Mouse (Mus musculus): ENCODE results near the gene Bag5. TPM values are rescaled to one million over a fixed set of nuclear protein-coding genes. Genes with fewer than 3 reads are reported as not detected.

The Bag5 gene
- polyA plus RNA-seq (2015; fragmentation: Illumina TruSeq; extraction: RNeasy Lipid Tissue Mini Kit (QIAGEN cat#74804); ENCODE audit: insufficient read depth, low replicate concordance), result 18.8 TPM

GRCm38 (mm10) chr12:111713004-111713651, at the start of gene Bag5, which contains the start of gene Apopt1:
Gene Bag5, minus strand, starts transcription at chr12:111713257.
Gene Apopt1, plus strand, starts transcription at chr12:111713261.

GRCm38 (mm10) chr12:111758381-111759175, 45.5 kb upstream of the Bag5 start, which contains the start of gene Klc1:
Gene Klc1, plus strand, starts transcription at chr12:111758849.

GRCm38 (mm10) chr12:111677882-111678669, 35.0 kb downstream of the Bag5 start, which contains the start of gene Trmt61a:
Gene Trmt61a, plus strand, starts transcription at chr12:111678105.

GRCm38 (mm10) chr12:111672176-111672575, 40.9 kb downstream of the Bag5 start, which contains the start of gene Ckb:
Gene Ckb, minus strand, starts transcription at chr12:111672338.

Other genes with a start within 250 kb of the Bag5 start
- gene Gm266, start 227.4 kb downstream of the Bag5 start, polyA plus RNA-seq (2015; fragmentation: Illumina TruSeq; extraction: RNeasy Lipid Tissue Mini Kit (QIAGEN cat#74804); ENCODE audit: insufficient read depth, low replicate concordance), result 0.59 TPM
- 461 TPM for gene Eif5, start 175.2 kb downstream of the Bag5 start, polyA plus RNA-seq (2015; fragmentation: Illumina TruSeq; extraction: RNeasy Lipid Tissue Mini Kit (QIAGEN cat#74804); ENCODE audit: insufficient read depth, low replicate concordance)
- 67.2 TPM for gene Mark3, start 138.7 kb downstream of the Bag5 start, polyA plus RNA-seq (2015; fragmentation: Illumina TruSeq; extraction: RNeasy Lipid Tissue Mini Kit (QIAGEN cat#74804); ENCODE audit: insufficient read depth, low replicate concordance)
- gene Ckb, start 40.9 kb downstream of the Bag5 start, polyA plus RNA-seq (2015; fragmentation: Illumina TruSeq; extraction: RNeasy Lipid Tissue Mini Kit (QIAGEN cat#74804); ENCODE audit: insufficient read depth, low replicate concordance), result 11.0 TPM
- gene Trmt61a, start 35.2 kb downstream of the Bag5 start, polyA plus RNA-seq (2015; fragmentation: Illumina TruSeq; extraction: RNeasy Lipid Tissue Mini Kit (QIAGEN cat#74804); ENCODE audit: insufficient read depth, low replicate concordance), result 4.2 TPM
- gene Apopt1, start within 50 bp of the Bag5 start, polyA plus RNA-seq (2015; fragmentation: Illumina TruSeq; extraction: RNeasy Lipid Tissue Mini Kit (QIAGEN cat#74804); ENCODE audit: insufficient read depth, low replicate concordance), result 33.6 TPM
- 55.0 TPM for gene Klc1, start 45.6 kb upstream of the Bag5 start, polyA plus RNA-seq (2015; fragmentation: Illumina TruSeq; extraction: RNeasy Lipid Tissue Mini Kit (QIAGEN cat#74804); ENCODE audit: insufficient read depth, low replicate concordance)
- 1.9 TPM for gene Xrcc3, start 100.6 kb upstream of the Bag5 start, polyA plus RNA-seq (2015; fragmentation: Illumina TruSeq; extraction: RNeasy Lipid Tissue Mini Kit (QIAGEN cat#74804); ENCODE audit: insufficient read depth, low replicate concordance)
- gene Zfyve21, start 100.9 kb upstream of the Bag5 start, polyA plus RNA-seq (2015; fragmentation: Illumina TruSeq; extraction: RNeasy Lipid Tissue Mini Kit (QIAGEN cat#74804); ENCODE audit: insufficient read depth, low replicate concordance), result 10.6 TPM
- 21.9 TPM for gene Ppp1r13b, start 194.9 kb upstream of the Bag5 start, polyA plus RNA-seq (2015; fragmentation: Illumina TruSeq; extraction: RNeasy Lipid Tissue Mini Kit (QIAGEN cat#74804); ENCODE audit: insufficient read depth, low replicate concordance)